Comparison of ENCODE assay signal across 8 mouse cellular contexts in the genomic region with DNA sequence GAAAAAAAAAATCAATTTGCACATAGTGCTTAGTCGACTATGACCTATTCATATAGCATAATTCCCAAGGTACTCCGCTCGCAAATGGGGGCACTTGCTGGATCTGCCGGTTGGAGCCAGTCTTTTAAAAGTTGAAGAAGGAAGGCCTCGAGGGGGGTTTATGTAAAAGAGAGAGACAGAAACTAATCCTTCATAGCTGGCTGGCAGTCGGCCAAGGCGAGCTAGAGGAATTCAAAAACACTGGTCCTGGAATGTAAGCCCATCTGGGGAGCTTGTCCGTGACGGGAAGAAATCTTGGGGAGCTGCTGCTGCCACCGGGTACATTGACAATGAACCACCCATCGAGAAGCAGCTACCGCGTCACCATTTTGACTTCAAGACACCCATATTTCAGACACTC.
DNase-seq lines count a peak whose midpoint lies in the region; ATAC-seq and TF ChIP-seq lines count a peak whose summit lies in the region.

No protein-coding gene starts in this region.

- H3K4me2 ChIP-seq in forebrain, embryonic 12.5 days = peak overlapping the region; percentile 17; the same call in 1 of the 2 replicates
- peak overlapping the region; percentile 47 for H3K4me2 ChIP-seq in heart, postnatal 0 days (ENCODE audit: low read depth, low read length)
- peak overlapping the region; percentile 37 for H3K4me2 ChIP-seq in lung, embryonic 15.5 days

- TF ChIP-seq CTCF in heart, postnatal 0 days (IDR thresholded peaks at IDR 0.05; ENCODE audit: low read depth) = no peak

- no peaks in the 10 kb centered on the region for H3K27me3 ChIP-seq in forebrain, embryonic 12.5 days
- no peaks in the 10 kb centered on the region for H3K27me3 ChIP-seq in heart, postnatal 0 days (ENCODE audit: control insufficient read depth, insufficient read depth, low read length)
- H3K27me3 ChIP-seq in lung, embryonic 15.5 days = no peaks in the 10 kb centered on the region

- no peak overlapping the region for H3K4me3 ChIP-seq in forebrain, embryonic 12.5 days (replicated peaks)
- peak overlapping the region; percentile 21; the same call in 1 of the 2 replicates for H3K4me3 ChIP-seq in heart, postnatal 0 days (ENCODE audit: low read depth, low read length)
- no peak overlapping the region for H3K4me3 ChIP-seq in lung, embryonic 15.5 days

- no peak overlapping the region for H3K27ac ChIP-seq in forebrain, embryonic 12.5 days
- no peak overlapping the region for H3K27ac ChIP-seq in heart, postnatal 0 days (ENCODE audit: low read depth)
- H3K27ac ChIP-seq in lung, embryonic 15.5 days = peak overlapping the region; percentile 33; the same call in 1 of the 2 replicates

- DNase-seq in urinary bladder, postnatal 10 days (ENCODE audit: low spot score) = peak; percentile 17
- no peak for DNase-seq in urinary bladder, postnatal 25 days (ENCODE audit: low spot score)
- DNase-seq in heart, postnatal 0 days (ENCODE audit: low spot score) = peak; percentile 64
- DNase-seq in kidney, postnatal 14 days = peak; percentile 84
- peak; percentile 82 for DNase-seq in retina, postnatal 1 day

- peaks cover 8% of the 10 kb centered on the region for H3K4me1 ChIP-seq in forebrain, embryonic 12.5 days
- H3K4me1 ChIP-seq in heart, postnatal 0 days (ENCODE audit: control insufficient read depth, insufficient read depth) = no peaks in the 10 kb centered on the region
- H3K4me1 ChIP-seq in lung, embryonic 15.5 days = peaks cover 16% of the 10 kb centered on the region; the same call in 1 of the 2 replicates

- H3K9ac ChIP-seq in forebrain, embryonic 12.5 days = no peak overlapping the region
- no peak overlapping the region; the same call in 1 of the 2 replicates for H3K9ac ChIP-seq in heart, postnatal 0 days (replicated peaks; ENCODE audit: low read depth, low read length)
- H3K9ac ChIP-seq in lung, embryonic 15.5 days = no peak overlapping the region

- peaks cover 9% of the 10 kb centered on the region; the same call in 1 of the 2 replicates for H3K9me3 ChIP-seq in forebrain, embryonic 12.5 days
- H3K9me3 ChIP-seq in heart, postnatal 0 days (replicated peaks; ENCODE audit: control insufficient read depth, low read length) = peaks cover 10% of the 10 kb centered on the region; the same call in 1 of the 2 replicates
- H3K9me3 ChIP-seq in lung, embryonic 15.5 days = no peaks in the 10 kb centered on the region

- no peak for TF ChIP-seq EP300 in heart, postnatal 0 days (IDR thresholded peaks at IDR 0.05; ENCODE audit: low read depth)

- no peaks in the 10 kb centered on the region for H3K36me3 ChIP-seq in forebrain, embryonic 12.5 days (replicated peaks)
- no peaks in the 10 kb centered on the region for H3K36me3 ChIP-seq in heart, postnatal 0 days (replicated peaks; ENCODE audit: control insufficient read depth, insufficient read depth, low read length)
- no peaks in the 10 kb centered on the region for H3K36me3 ChIP-seq in lung, embryonic 15.5 days

- 19% methylated on average over 13 of the region's 13 CpGs for WGBS in forebrain, embryonic 12.5 days
- 20% methylated on average over 13 of the region's 13 CpGs for WGBS in heart, postnatal 0 days
- WGBS in lung, embryonic 15.5 days = 11% methylated on average over 13 of the region's 13 CpGs

- peak; percentile 67; the same call in 1 of the 2 replicates for ATAC-seq in forebrain, embryonic 12.5 days (ENCODE audit: low FRiP score)
- no peak for ATAC-seq in heart, postnatal 0 days (ENCODE audit: insufficient read depth, low read depth)
- peak; percentile 75; the same call in 1 of the 2 replicates for ATAC-seq in lung, embryonic 15.5 days (ENCODE audit: borderline replicate concordance, extremely low read depth, low FRiP score, low TSS enrichment)
- no peak for ATAC-seq in activated CD4-positive, CD25-positive, alpha-beta regulatory T cell, adult 4 months

Comparison
In these comparisons a context has a peak if more than half of its experiments do, and no peak if none do; other contexts are left out.
1. ATAC-seq: peak in forebrain, embryonic 12.5 days (single experiment) and lung, embryonic 15.5 days (single experiment); none in heart, postnatal 0 days (single experiment) and activated CD4-positive, CD25-positive, alpha-beta regulatory T cell, adult 4 months (single experiment).
2. Peak in every context shown above with its lines, with median percentiles within 50 percentile points of each other: H3K4me2 ChIP-seq.